Mouse (Mus musculus): ENCODE results near the gene Klrb1a. TPM values are rescaled to one million over a fixed set of nuclear protein-coding genes. Genes with fewer than 3 reads are reported as not detected.

Gene Klrb1a
- polyA plus RNA-seq, 1 experiment: not detected

DNA sequence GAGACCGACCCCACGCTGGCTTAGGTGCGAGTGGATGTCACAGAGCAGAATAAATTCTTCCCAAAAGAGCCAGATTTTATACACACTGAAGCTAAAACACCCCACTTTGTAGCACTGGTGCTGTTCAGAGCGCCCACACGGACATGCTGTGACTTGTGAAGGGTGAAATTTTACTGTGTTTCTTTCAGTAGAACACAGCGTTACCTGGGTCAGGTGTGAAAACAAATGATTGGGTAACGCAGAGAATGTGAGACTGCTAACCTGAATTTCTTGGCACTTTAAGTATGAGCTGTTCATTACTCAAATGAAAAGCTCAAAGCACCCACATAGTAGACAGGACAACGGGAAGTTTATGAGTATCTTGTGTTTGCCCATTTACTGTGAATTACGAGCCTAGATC, 46.0 kb downstream of the Klrb1a start:
- no peak overlapping the region for H3ac ChIP-seq (ENCODE audit: control insufficient read depth, insufficient read length, low read depth)
- no peaks in the 10 kb centered on the region for H3K79me3 ChIP-seq (ENCODE audit: low read depth)
- TF ChIP-seq CTCF (IDR thresholded peaks at IDR 0.05; ENCODE audit: control insufficient read depth, insufficient read depth, insufficient read length) (no peak), FOSL1 (IDR thresholded peaks at IDR 0.05; ENCODE audit: insufficient read depth, low read length, poor library complexity, severe bottlenecking) (no peak), MYOD1 (IDR thresholded peaks at IDR 0.05; ENCODE audit: control insufficient read depth, insufficient read length, low read depth) (no peak), MYOG (IDR thresholded peaks at IDR 0.05; ENCODE audit: control insufficient read depth, extremely low read depth, insufficient read length) (no peak), MAX (IDR thresholded peaks at IDR 0.05) (no peak), USF1 (IDR thresholded peaks at IDR 0.05; ENCODE audit: low read depth) (no peak)
- H3K79me2 ChIP-seq (ENCODE audit: control insufficient read depth, insufficient read depth): no peaks in the 10 kb centered on the region
- H3K36me3 ChIP-seq (ENCODE audit: control insufficient read depth, insufficient read depth): no peaks in the 10 kb centered on the region
- no peaks in the 10 kb centered on the region for H3K27me3 ChIP-seq (ENCODE audit: control insufficient read depth, insufficient read depth, insufficient read length)
- H3K4me3 ChIP-seq (ENCODE audit: insufficient read depth, poor library complexity, severe bottlenecking): no peak overlapping the region

DNA sequence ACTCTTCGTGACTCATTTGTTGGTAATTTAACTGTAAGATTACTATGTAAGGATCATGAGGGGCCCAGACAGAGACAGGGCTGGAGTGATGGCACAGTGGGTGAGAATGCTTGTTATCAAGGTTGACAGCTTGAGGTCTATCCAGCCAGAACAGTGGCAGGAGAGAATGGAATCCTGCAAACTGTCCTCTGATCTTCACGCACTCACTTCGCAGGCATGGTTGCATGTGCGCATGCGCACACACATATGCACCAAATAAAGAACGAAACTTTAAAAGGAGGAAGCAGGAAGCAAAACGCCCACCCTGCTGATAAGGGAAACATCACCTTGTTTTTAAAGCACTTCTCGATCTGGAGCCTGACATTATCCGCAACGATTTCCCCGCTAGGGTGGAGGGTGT, 56.7 kb downstream of the Klrb1a start:
- Histone ChIP-seq H3K79me3 (ENCODE audit: low read depth) (no peaks in the 10 kb centered on the region), H3K36me3 (ENCODE audit: control insufficient read depth, insufficient read depth) (no peaks in the 10 kb centered on the region), H3ac (ENCODE audit: control insufficient read depth, insufficient read length, low read depth) (no peak overlapping the region), H3K27me3 (ENCODE audit: control insufficient read depth, insufficient read depth, insufficient read length) (no peaks in the 10 kb centered on the region), H3K4me3 (ENCODE audit: insufficient read depth, poor library complexity, severe bottlenecking) (no peak overlapping the region), H3K79me2 (ENCODE audit: control insufficient read depth, insufficient read depth) (no peaks in the 10 kb centered on the region)
- TF ChIP-seq MYOD1 (IDR thresholded peaks at IDR 0.05; ENCODE audit: control insufficient read depth, insufficient read length, low read depth) (no peak), CTCF (IDR thresholded peaks at IDR 0.05; ENCODE audit: control insufficient read depth, insufficient read depth, insufficient read length) (no peak), FOSL1 (IDR thresholded peaks at IDR 0.05; ENCODE audit: insufficient read depth, low read length, poor library complexity, severe bottlenecking) (no peak), CEBPB (IDR thresholded peaks at IDR 0.05; ENCODE audit: low read depth) (no peak), MAX (IDR thresholded peaks at IDR 0.05) (no peak), USF1 (IDR thresholded peaks at IDR 0.05; ENCODE audit: low read depth) (no peak), MYOG (IDR thresholded peaks at IDR 0.05; ENCODE audit: control insufficient read depth, extremely low read depth, insufficient read length) (no peak)

Other genes starting within 250 kb of the Klrb1a start
- 0.21 TPM for gene Tex52, start 248.1 kb downstream of the Klrb1a start, polyA plus RNA-seq (2012; fragmentation: generic; extraction: Trizol)
- not detected for gene Gm44596, start 248.0 kb downstream of the Klrb1a start, polyA plus RNA-seq (2012; fragmentation: generic; extraction: Trizol)
- gene Nrip2, start 224.2 kb downstream of the Klrb1a start, polyA plus RNA-seq (2012; fragmentation: generic; extraction: Trizol): 0.51 TPM
- gene Itfg2, start 198.6 kb downstream of the Klrb1a start, polyA plus RNA-seq (2012; fragmentation: generic; extraction: Trizol): 28.9 TPM
- gene Fkbp4, start 184.9 kb downstream of the Klrb1a start, polyA plus RNA-seq (2012; fragmentation: generic; extraction: Trizol): 399 TPM
- gene Pzp, start 96.8 kb downstream of the Klrb1a start, polyA plus RNA-seq (2012; fragmentation: generic; extraction: Trizol): not detected
- not detected for gene A2ml1, start 41.9 kb downstream of the Klrb1a start, polyA plus RNA-seq (2012; fragmentation: generic; extraction: Trizol)
- gene Clec2h, start 38.9 kb upstream of the Klrb1a start, polyA plus RNA-seq (2012; fragmentation: generic; extraction: Trizol): not detected
- not detected for gene Klrb1, start 99.5 kb upstream of the Klrb1a start, polyA plus RNA-seq (2012; fragmentation: generic; extraction: Trizol)
- gene Klrb1c, start 165.7 kb upstream of the Klrb1a start, polyA plus RNA-seq (2012; fragmentation: generic; extraction: Trizol): not detected
- gene Gm44511, start 202.8 kb upstream of the Klrb1a start, polyA plus RNA-seq (2012; fragmentation: generic; extraction: Trizol): not detected
- gene Klrb1b, start 202.8 kb upstream of the Klrb1a start, polyA plus RNA-seq (2012; fragmentation: generic; extraction: Trizol): not detected